Mouse (Mus musculus): ENCODE results near the gene Fetub. TPM values are rescaled to one million over a fixed set of nuclear protein-coding genes. Genes with fewer than 3 reads are reported as not detected.

Fetub gene
- polyA plus RNA-seq, 1 experiment from 2014 or later: not detected

GRCm38 (mm10) chr16:22881487-22881886, 36.6 kb upstream of the Fetub start:
- ATAC-seq (replicated peaks; ENCODE audit: low FRiP score) (no peak), DNase-seq (ENCODE audit: low spot score) (no peak)
- Histone ChIP-seq H3K4me3 (ENCODE audit: low read depth, low read length) (no peak overlapping the region), H3K9me3 (ENCODE audit: control insufficient read depth, low read length) (no peaks in the 10 kb centered on the region), H3K4me2 (ENCODE audit: low read depth, low read length, severe bottlenecking) (no peak overlapping the region), H3K27me3 (ENCODE audit: control insufficient read depth, insufficient read depth, low read length) (no peaks in the 10 kb centered on the region), H3K4me1 (replicated peaks; ENCODE audit: control insufficient read depth, insufficient read depth, low read length) (no peaks in the 10 kb centered on the region), H3K36me3 (ENCODE audit: control insufficient read depth, insufficient read depth, low read length) (no peaks in the 10 kb centered on the region), H3K9ac (ENCODE audit: low read length) (no peak overlapping the region), H3K27ac (ENCODE audit: low read depth, low read length) (no peak overlapping the region)
- WGBS: 61% methylated on average over 4 of the region's 4 CpGs

- Histone ChIP-seq H3K9me3 (ENCODE audit: control insufficient read depth, low read length) (no peaks in the 10 kb centered on the region), H3K36me3 (ENCODE audit: control insufficient read depth, insufficient read depth, low read length) (no peaks in the 10 kb centered on the region), H3K27me3 (ENCODE audit: control insufficient read depth, insufficient read depth, low read length) (no peaks in the 10 kb centered on the region), H3K4me2 (ENCODE audit: low read depth, low read length, severe bottlenecking) (no peak overlapping the region), H3K9ac (ENCODE audit: low read length) (no peak overlapping the region), H3K27ac (ENCODE audit: low read depth, low read length) (no peak overlapping the region), H3K4me1 (replicated peaks; ENCODE audit: control insufficient read depth, insufficient read depth, low read length) (no peaks in the 10 kb centered on the region), H3K4me3 (ENCODE audit: low read depth, low read length) (no peak overlapping the region)
- 84% methylated on average over 5 of the region's 5 CpGs for WGBS
- ATAC-seq (replicated peaks; ENCODE audit: low FRiP score) (no peak), DNase-seq (ENCODE audit: low spot score) (no peak)
Measured at GRCm38 (mm10) chr16:22883441-22883840, 34.7 kb upstream of the Fetub start.

DNA sequence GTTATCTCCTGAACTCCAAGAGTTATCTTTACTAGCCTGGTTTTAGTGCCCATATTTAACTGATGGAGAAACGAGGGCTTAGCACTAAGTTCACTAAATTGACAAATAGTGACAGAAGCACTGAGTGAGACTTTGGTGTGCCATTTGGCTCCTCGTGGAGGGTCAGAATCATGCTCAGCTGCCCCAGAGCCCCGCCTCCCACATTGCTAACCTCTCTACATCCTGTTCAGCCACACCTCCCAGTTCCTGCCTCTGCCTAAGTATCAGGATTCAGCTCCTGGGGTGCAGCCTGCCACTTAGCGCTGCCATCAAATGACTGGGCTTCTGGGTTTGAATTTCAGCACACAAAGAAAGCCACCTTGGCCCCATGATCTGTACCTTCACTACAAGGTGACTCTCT, 32.8 kb upstream of the Fetub start:
- Histone ChIP-seq H3K36me3 (ENCODE audit: control insufficient read depth, insufficient read depth, low read length) (no peaks in the 10 kb centered on the region), H3K4me2 (ENCODE audit: low read depth, low read length, severe bottlenecking) (no peak overlapping the region), H3K4me3 (ENCODE audit: low read depth, low read length) (no peak overlapping the region), H3K27ac (ENCODE audit: low read depth, low read length) (no peak overlapping the region), H3K27me3 (ENCODE audit: control insufficient read depth, insufficient read depth, low read length) (no peaks in the 10 kb centered on the region), H3K9me3 (ENCODE audit: control insufficient read depth, low read length) (no peaks in the 10 kb centered on the region), H3K9ac (ENCODE audit: low read length) (no peak overlapping the region), H3K4me1 (replicated peaks; ENCODE audit: control insufficient read depth, insufficient read depth, low read length) (no peaks in the 10 kb centered on the region)
- DNase-seq (ENCODE audit: low spot score): no peak
- 56% methylated on average over 4 of the region's 4 CpGs for WGBS
- no peak for ATAC-seq (replicated peaks; ENCODE audit: low FRiP score)

- H3K27ac ChIP-seq (ENCODE audit: low read depth, low read length): no peak overlapping the region
- no peaks in the 10 kb centered on the region for H3K36me3 ChIP-seq (ENCODE audit: control insufficient read depth, insufficient read depth, low read length)
- H3K4me1 ChIP-seq (replicated peaks; ENCODE audit: control insufficient read depth, insufficient read depth, low read length): no peaks in the 10 kb centered on the region
- no peak for ATAC-seq (replicated peaks; ENCODE audit: low FRiP score)
- H3K4me2 ChIP-seq (ENCODE audit: low read depth, low read length, severe bottlenecking): no peak overlapping the region
- H3K4me3 ChIP-seq (ENCODE audit: low read depth, low read length): no peak overlapping the region
- H3K27me3 ChIP-seq (ENCODE audit: control insufficient read depth, insufficient read depth, low read length): no peaks in the 10 kb centered on the region
- H3K9me3 ChIP-seq (ENCODE audit: control insufficient read depth, low read length): no peaks in the 10 kb centered on the region
- DNase-seq (ENCODE audit: low spot score): no peak
- no peak overlapping the region for H3K9ac ChIP-seq (ENCODE audit: low read length)
- WGBS: 86% methylated on average over 3 of the region's 3 CpGs
Measured at GRCm38 (mm10) chr16:22886726-22887125, 31.4 kb upstream of the Fetub start.

GRCm38 (mm10) chr16:22888835-22889234, 29.3 kb upstream of the Fetub start:
- Histone ChIP-seq H3K9me3 (ENCODE audit: control insufficient read depth, low read length) (no peaks in the 10 kb centered on the region), H3K9ac (ENCODE audit: low read length) (no peak overlapping the region), H3K4me1 (replicated peaks; ENCODE audit: control insufficient read depth, insufficient read depth, low read length) (no peaks in the 10 kb centered on the region), H3K4me2 (ENCODE audit: low read depth, low read length, severe bottlenecking) (no peak overlapping the region), H3K36me3 (ENCODE audit: control insufficient read depth, insufficient read depth, low read length) (no peaks in the 10 kb centered on the region), H3K4me3 (ENCODE audit: low read depth, low read length) (no peak overlapping the region), H3K27me3 (ENCODE audit: control insufficient read depth, insufficient read depth, low read length) (no peaks in the 10 kb centered on the region), H3K27ac (ENCODE audit: low read depth, low read length) (no peak overlapping the region)
- 62% methylated on average over 4 of the region's 4 CpGs for WGBS
- DNase-seq (ENCODE audit: low spot score) (no peak), ATAC-seq (replicated peaks; ENCODE audit: low FRiP score) (peak; percentile 53; the same call in 1 of the 2 replicates)

- Histone ChIP-seq H3K36me3 (ENCODE audit: control insufficient read depth, insufficient read depth, low read length) (no peaks in the 10 kb centered on the region), H3K27ac (ENCODE audit: low read depth, low read length) (no peak overlapping the region), H3K27me3 (ENCODE audit: control insufficient read depth, insufficient read depth, low read length) (no peaks in the 10 kb centered on the region), H3K9me3 (ENCODE audit: control insufficient read depth, low read length) (no peaks in the 10 kb centered on the region), H3K4me3 (ENCODE audit: low read depth, low read length) (no peak overlapping the region), H3K4me2 (ENCODE audit: low read depth, low read length, severe bottlenecking) (no peak overlapping the region), H3K4me1 (replicated peaks; ENCODE audit: control insufficient read depth, insufficient read depth, low read length) (0 out of 2 replicates have a peak, but pooled peaks cover 2% of the 10 kb centered on the region), H3K9ac (ENCODE audit: low read length) (no peak overlapping the region)
- DNase-seq (ENCODE audit: low spot score): no peak
- no peak for ATAC-seq (replicated peaks; ENCODE audit: low FRiP score)
- whole genome bisulfite sequencing: 92% methylated on average over 8 of the region's 8 CpGs
Measured at GRCm38 (mm10) chr16:22889716-22890115, 28.4 kb upstream of the Fetub start.

GRCm38 (mm10) chr16:22890683-22891510, 27.2 kb upstream of the Fetub start, which contains the start of gene Ahsg:
Gene Ahsg, plus strand, starts transcription at chr16:22891277.
- ATAC-seq (replicated peaks; ENCODE audit: low FRiP score) (no peak), DNase-seq (ENCODE audit: low spot score) (no peak)
- WGBS: 86% methylated on average over 11 of the region's 11 CpGs
- H3K36me3 ChIP-seq (ENCODE audit: control insufficient read depth, insufficient read depth, low read length): no peaks in the 10 kb centered on the region
- no peaks in the 10 kb centered on the region for H3K27me3 ChIP-seq (ENCODE audit: control insufficient read depth, insufficient read depth, low read length)
- H3K4me3 ChIP-seq (ENCODE audit: low read depth, low read length): no peak within 1 kb of the TSS
- H3K9me3 ChIP-seq (ENCODE audit: control insufficient read depth, low read length): no peaks in the 10 kb centered on the region
- 0 out of 2 replicates have a peak, but pooled peaks cover 2% of the 10 kb centered on the region for H3K4me1 ChIP-seq (replicated peaks; ENCODE audit: control insufficient read depth, insufficient read depth, low read length)
- no peak within 1 kb of the TSS for H3K27ac ChIP-seq (ENCODE audit: low read depth, low read length)
- no peak within 1 kb of the TSS for H3K4me2 ChIP-seq (ENCODE audit: low read depth, low read length, severe bottlenecking)
- no peak within 1 kb of the TSS for H3K9ac ChIP-seq (ENCODE audit: low read length)

- H3K4me1 ChIP-seq (replicated peaks; ENCODE audit: control insufficient read depth, insufficient read depth, low read length): 0 out of 2 replicates have a peak, but pooled peaks cover 2% of the 10 kb centered on the region
- no peak overlapping the region for H3K9ac ChIP-seq (ENCODE audit: low read length)
- WGBS: 88% methylated on average over 8 of the region's 8 CpGs
- H3K4me3 ChIP-seq (ENCODE audit: low read depth, low read length): no peak overlapping the region
- H3K4me2 ChIP-seq (ENCODE audit: low read depth, low read length, severe bottlenecking): no peak overlapping the region
- no peaks in the 10 kb centered on the region for H3K36me3 ChIP-seq (ENCODE audit: control insufficient read depth, insufficient read depth, low read length)
- no peak for DNase-seq (ENCODE audit: low spot score)
- no peak for ATAC-seq (replicated peaks; ENCODE audit: low FRiP score)
- H3K27ac ChIP-seq (ENCODE audit: low read depth, low read length): no peak overlapping the region
- H3K9me3 ChIP-seq (ENCODE audit: control insufficient read depth, low read length): no peaks in the 10 kb centered on the region
- H3K27me3 ChIP-seq (ENCODE audit: control insufficient read depth, insufficient read depth, low read length): no peaks in the 10 kb centered on the region
Measured at GRCm38 (mm10) chr16:22891733-22892154, 26.4 kb upstream of the Fetub start.

- Histone ChIP-seq H3K4me3 (ENCODE audit: low read depth, low read length) (no peak overlapping the region), H3K9ac (ENCODE audit: low read length) (no peak overlapping the region), H3K9me3 (ENCODE audit: control insufficient read depth, low read length) (no peaks in the 10 kb centered on the region), H3K27ac (ENCODE audit: low read depth, low read length) (no peak overlapping the region), H3K4me2 (ENCODE audit: low read depth, low read length, severe bottlenecking) (no peak overlapping the region), H3K4me1 (replicated peaks; ENCODE audit: control insufficient read depth, insufficient read depth, low read length) (0 out of 2 replicates have a peak, but pooled peaks cover 2% of the 10 kb centered on the region), H3K36me3 (ENCODE audit: control insufficient read depth, insufficient read depth, low read length) (no peaks in the 10 kb centered on the region), H3K27me3 (ENCODE audit: control insufficient read depth, insufficient read depth, low read length) (no peaks in the 10 kb centered on the region)
- DNase-seq (ENCODE audit: low spot score) (no peak), ATAC-seq (replicated peaks; ENCODE audit: low FRiP score) (no peak)
- WGBS: 80% methylated on average over 8 of the region's 8 CpGs
Measured at GRCm38 (mm10) chr16:22894095-22894494, 24.0 kb upstream of the Fetub start.
